Mouse (Mus musculus) midbrain, embryonic 14.5 days (tissue): Measurements from ENCODE around the gene Gm10260. TPM values are rescaled to one million over a fixed set of nuclear protein-coding genes. Genes with fewer than 3 reads are reported as not detected.

Source experiments
- ATAC-seq: fragments of 200-750 bp; cut with Nextera tagmentation; 2 replicates; pipeline ENCODE4 v1.8.0; 2017; ENCODE audit warnings: moderate number of reproducible peaks, moderate library complexity; ENCODE audit not compliant: low FRiP score, low TSS enrichment
- DNase-seq: peaks from one replicate; pipeline ENCODE4 v3.0.0-alpha.2; 2015
- H3K27ac ChIP-seq: fragments of 300-500 bp; sonication (generic); replicated peaks from 2 replicates; pipeline ENCODE4 v1.5.1; 2014; ENCODE audit warnings: mild to moderate bottlenecking, low read depth, low read length, moderate library complexity
- H3K27me3 ChIP-seq: fragments of 300-500 bp; sonication (generic); 2 replicates; pipeline ENCODE4 v1.6.1; 2014; ENCODE audit warnings: low read length, control low read depth, mixed read lengths; ENCODE audit not compliant: control insufficient read depth, insufficient read depth
- H3K36me3 ChIP-seq: fragments of 300-500 bp; sonication (generic); 2 replicates; pipeline ENCODE4 v1.6.1; 2014; ENCODE audit warnings: low read length, control low read depth; ENCODE audit not compliant: control insufficient read depth, insufficient read depth
- H3K4me1 ChIP-seq: fragments of 300-500 bp; sonication (generic); 2 replicates; pipeline ENCODE4 v1.6.1; 2014; ENCODE audit warnings: mild to moderate bottlenecking, antibody characterized with exemption, low read length, control low read depth; ENCODE audit not compliant: control insufficient read depth, insufficient read depth
- H3K4me2 ChIP-seq: fragments of 300-500 bp; sonication (generic); 2 replicates; pipeline ENCODE4 v1.6.1; 2014; ENCODE audit warnings: mild to moderate bottlenecking, low read length, moderate library complexity
- H3K4me3 ChIP-seq: fragments of 300-500 bp; sonication (generic); replicated peaks from 2 replicates; pipeline ENCODE4 v1.5.1; 2014; ENCODE audit warnings: low read depth, low read length
- H3K9ac ChIP-seq: fragments of 300-500 bp; sonication (generic); replicated peaks from 2 replicates; pipeline ENCODE4 v1.6.1; 2014; ENCODE audit warnings: mild to moderate bottlenecking, low read length, moderate library complexity
- H3K9me3 ChIP-seq: fragments of 300-500 bp; sonication (generic); 2 replicates; pipeline ENCODE4 v1.6.1; 2016; ENCODE audit warnings: low read length, control low read depth, mixed read lengths; ENCODE audit not compliant: control insufficient read depth
- WGBS: fragments of 180-500 bp; shearing (Covaris S2); extraction: QIAGEN DNeasy Blood & Tissue Kit; methylation state at CpG from one replicate; pipeline ENCODE4 v1.1.7; 2014; 5-methylcytosine and 5-hydroxymethylcytosine counted together
- polyA plus RNA-seq: library from polyadenylated mRNA; unstranded; fragments of >200 nt; fragmentation: Nextera tagmentation; extraction: Ambion mirVana; gene quantifications from 2 replicates; pipeline ENCODE4 v1.2.1, GENCODE M21; 2014

Gene Gm10260
- polyA plus RNA-seq, 1 experiment from 2014 or later = not detected

- Histone ChIP-seq H3K36me3 (no peaks in the 10 kb centered on the region), H3K4me1 (no peaks in the 10 kb centered on the region), H3K4me3 (no peak overlapping the region), H3K4me2 (no peak overlapping the region), H3K9me3 (no peaks in the 10 kb centered on the region), H3K9ac (no peak overlapping the region), H3K27me3 (no peaks in the 10 kb centered on the region), H3K27ac (no peak overlapping the region)
- no peak for DNase-seq
- ATAC-seq = no peak
- WGBS = 61% methylated on average over 10 of the region's 10 CpGs
Measured at GRCm38 (mm10) chr13:97785167-97785835, 24.9 kb upstream of the Gm10260 start.

- Histone ChIP-seq H3K27ac (no peak overlapping the region), H3K4me3 (no peak overlapping the region), H3K4me1 (no peaks in the 10 kb centered on the region), H3K9me3 (no peaks in the 10 kb centered on the region), H3K4me2 (no peak overlapping the region), H3K27me3 (no peaks in the 10 kb centered on the region), H3K36me3 (no peaks in the 10 kb centered on the region), H3K9ac (no peak overlapping the region)
- 89% methylated on average over 8 of the region's 8 CpGs for WGBS
- DNase-seq (no peak), ATAC-seq (no peak)
Measured at GRCm38 (mm10) chr13:97783423-97784143, 23.2 kb upstream of the Gm10260 start.

GRCm38 (mm10) chr13:97782063-97782462, 21.6 kb upstream of the Gm10260 start:
- H3K4me2 ChIP-seq = no peak overlapping the region
- ATAC-seq (no peak), DNase-seq (no peak)
- no peaks in the 10 kb centered on the region for H3K9me3 ChIP-seq
- no peak overlapping the region for H3K4me3 ChIP-seq
- H3K36me3 ChIP-seq = no peaks in the 10 kb centered on the region
- 52% methylated on average over 7 of the region's 7 CpGs for WGBS
- H3K9ac ChIP-seq = no peak overlapping the region
- H3K4me1 ChIP-seq = no peaks in the 10 kb centered on the region
- H3K27ac ChIP-seq = no peak overlapping the region
- H3K27me3 ChIP-seq = no peaks in the 10 kb centered on the region

- no peaks in the 10 kb centered on the region for H3K9me3 ChIP-seq
- no peak overlapping the region for H3K9ac ChIP-seq
- H3K4me1 ChIP-seq = no peaks in the 10 kb centered on the region
- WGBS = 90% methylated on average over 7 of the region's 7 CpGs
- no peaks in the 10 kb centered on the region for H3K27me3 ChIP-seq
- no peak overlapping the region for H3K4me2 ChIP-seq
- no peak overlapping the region for H3K4me3 ChIP-seq
- H3K27ac ChIP-seq = no peak overlapping the region
- no peaks in the 10 kb centered on the region for H3K36me3 ChIP-seq
- DNase-seq (no peak), ATAC-seq (no peak)
Measured at GRCm38 (mm10) chr13:97781637-97782036, 21.2 kb upstream of the Gm10260 start.

- Histone ChIP-seq H3K4me1 (no peaks in the 10 kb centered on the region), H3K36me3 (no peaks in the 10 kb centered on the region), H3K4me2 (no peak overlapping the region), H3K27me3 (no peaks in the 10 kb centered on the region), H3K27ac (no peak overlapping the region), H3K4me3 (no peak overlapping the region), H3K9me3 (no peaks in the 10 kb centered on the region), H3K9ac (no peak overlapping the region)
- ATAC-seq (no peak), DNase-seq (no peak)
- 76% methylated on average over 2 of the region's 2 CpGs for WGBS
Measured at GRCm38 (mm10) chr13:97780556-97780955, 20.1 kb upstream of the Gm10260 start.

GRCm38 (mm10) chr13:97779657-97780445, 19.4 kb upstream of the Gm10260 start:
- H3K9ac ChIP-seq = no peak overlapping the region
- no peak overlapping the region for H3K4me2 ChIP-seq
- ATAC-seq (no peak), DNase-seq (no peak)
- WGBS = 85% methylated on average over 8 of the region's 8 CpGs
- no peak overlapping the region for H3K4me3 ChIP-seq
- peaks cover under 1% of the 10 kb centered on the region; the same call in 1 of the 2 replicates for H3K4me1 ChIP-seq
- H3K9me3 ChIP-seq = no peaks in the 10 kb centered on the region
- no peak overlapping the region for H3K27ac ChIP-seq
- no peaks in the 10 kb centered on the region for H3K36me3 ChIP-seq
- H3K27me3 ChIP-seq = no peaks in the 10 kb centered on the region

- no peak overlapping the region for H3K4me2 ChIP-seq
- H3K27me3 ChIP-seq = no peaks in the 10 kb centered on the region
- H3K27ac ChIP-seq = no peak overlapping the region
- no peaks in the 10 kb centered on the region for H3K9me3 ChIP-seq
- no peak for DNase-seq
- no peak overlapping the region for H3K4me3 ChIP-seq
- WGBS = 96% methylated on average over 5 of the region's 5 CpGs
- no peaks in the 10 kb centered on the region for H3K36me3 ChIP-seq
- ATAC-seq = no peak
- peaks cover 3% of the 10 kb centered on the region; the same call in 1 of the 2 replicates for H3K4me1 ChIP-seq
- H3K9ac ChIP-seq = no peak overlapping the region
Measured at GRCm38 (mm10) chr13:97778698-97779194, 18.3 kb upstream of the Gm10260 start.

GRCm38 (mm10) chr13:97777667-97778066, 17.2 kb upstream of the Gm10260 start:
- H3K4me3 ChIP-seq = no peak overlapping the region
- no peak for DNase-seq
- H3K9ac ChIP-seq = no peak overlapping the region
- H3K36me3 ChIP-seq = no peaks in the 10 kb centered on the region
- H3K27ac ChIP-seq = no peak overlapping the region
- peaks cover 3% of the 10 kb centered on the region; the same call in 1 of the 2 replicates for H3K4me1 ChIP-seq
- 96% methylated on average over 2 of the region's 2 CpGs for WGBS
- H3K4me2 ChIP-seq = no peak overlapping the region
- H3K9me3 ChIP-seq = no peaks in the 10 kb centered on the region
- H3K27me3 ChIP-seq = no peaks in the 10 kb centered on the region
- no peak for ATAC-seq
